Mouse (Mus musculus): Measurements from ENCODE around the gene Gm17482. TPM values are rescaled to one million over a fixed set of nuclear protein-coding genes. Genes with fewer than 3 reads are reported as not detected.

The Gm17482 gene
- total and polyA plus RNA-seq, 3 experiments: not detected

DNA sequence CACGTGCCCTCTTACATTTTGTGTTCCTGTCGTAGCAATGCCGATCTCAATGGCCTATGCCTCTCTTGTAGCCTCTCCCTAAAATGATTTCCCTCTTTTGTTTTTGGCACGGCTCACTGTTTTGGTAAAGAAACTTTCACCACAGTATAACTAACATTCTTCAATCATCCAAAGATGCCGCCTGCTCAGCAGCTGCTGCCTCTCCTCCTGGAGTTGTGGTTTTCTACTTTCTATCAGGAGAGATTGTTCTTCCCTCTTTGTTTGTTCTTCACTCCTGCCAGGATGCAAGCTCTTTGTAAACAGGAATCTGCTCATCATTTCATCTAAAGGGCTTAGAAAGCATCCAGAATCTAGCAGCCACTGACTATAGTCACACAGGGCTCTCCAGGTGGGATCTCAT, 39.6 kb downstream of the Gm17482 start:
- Histone ChIP-seq H3K9ac (ENCODE audit: control insufficient read depth, low read depth, low read length, poor library complexity, severe bottlenecking) (no peak overlapping the region), H3K36me3 (ENCODE audit: control insufficient read depth in 1 of 2, insufficient read depth in 2 of 2, low read length in 2 of 2) (no peaks in the 10 kb centered on the region), H3K79me2 (ENCODE audit: control insufficient read depth, insufficient read depth, low read length, poor library complexity) (no peaks in the 10 kb centered on the region), H3K4me1 (ENCODE audit: control insufficient read depth in 1 of 2, insufficient read depth in 2 of 2, low read length in 2 of 2) (no peaks in the 10 kb centered on the region), H3K4me3 (ENCODE audit: control insufficient read depth in 1 of 2, insufficient read depth in 1 of 2, low read depth in 2 of 2, low read length in 2 of 2) (no peak overlapping the region), H3K9me3 (replicated peaks; ENCODE audit: insufficient read depth, low read length) (no peaks in the 10 kb centered on the region), H3K27ac (ENCODE audit: control insufficient read depth, low read depth, low read length) (no peak overlapping the region), H3K27me3 (ENCODE audit: control insufficient read depth in 1 of 2, insufficient read depth in 2 of 2, low read length in 2 of 2) (no peaks in the 10 kb centered on the region; a peak in 1 of 4 replicates)
- no peak for TF ChIP-seq BHLHE40 (IDR thresholded peaks at IDR 0.05; ENCODE audit: borderline replicate concordance, low read depth, low read length)
- no peak for DNase-seq (ENCODE audit: low read depth, low spot score)

DNA sequence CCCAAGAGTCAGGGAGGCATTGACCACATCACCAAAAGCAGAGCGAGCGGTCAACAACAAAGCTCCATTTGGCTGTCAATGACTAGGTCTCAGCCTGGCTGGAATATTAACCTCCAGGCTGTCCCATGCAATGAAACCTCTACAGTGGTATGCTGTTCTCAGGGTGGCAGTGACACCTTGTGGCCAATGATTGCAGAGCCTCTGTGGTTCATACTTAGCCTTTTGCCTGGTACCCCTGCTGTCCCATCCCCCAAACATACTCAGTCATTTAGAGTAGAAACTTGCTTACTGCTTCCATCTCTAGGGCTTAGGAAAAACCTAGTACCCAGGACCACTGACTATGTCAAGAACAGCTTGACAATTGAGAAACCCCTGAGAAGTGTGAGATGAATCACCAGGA, 40.8 kb downstream of the Gm17482 start:
- no peaks in the 10 kb centered on the region for H3K4me1 ChIP-seq (ENCODE audit: control insufficient read depth in 1 of 2, insufficient read depth in 2 of 2, low read length in 2 of 2)
- peak; percentile 36 for DNase-seq (ENCODE audit: low read depth, low spot score)
- no peaks in the 10 kb centered on the region for H3K79me2 ChIP-seq (ENCODE audit: control insufficient read depth, insufficient read depth, low read length, poor library complexity)
- TF ChIP-seq ZC3H11A (IDR thresholded peaks at IDR 0.05; ENCODE audit: low read depth, low read length) (peak; percentile 49), SIN3A (IDR thresholded peaks at IDR 0.05; ENCODE audit: low read length) (no peak), RAD21 (IDR thresholded peaks at IDR 0.05; ENCODE audit: low read depth, low read length) (peak; percentile 71), CTCF (IDR thresholded peaks at IDR 0.05 in 2 of 3, conservative IDR thresholded peaks at IDR 0.05 in 1 of 3; ENCODE audit: control insufficient read depth in 1 of 3, insufficient read depth in 1 of 3, low read depth in 2 of 3, low read length in 3 of 3, poor library complexity in 1 of 3, severe bottlenecking in 1 of 3) (peak; percentile 62 to 74 (median 71)), SMC3 (IDR thresholded peaks at IDR 0.05; ENCODE audit: low read depth, low read length) (peak; percentile 72)
- H3K27me3 ChIP-seq (ENCODE audit: control insufficient read depth in 1 of 2, insufficient read depth in 2 of 2, low read length in 2 of 2): no peaks in the 10 kb centered on the region; a peak in 1 of 4 replicates
- H3K27ac ChIP-seq (ENCODE audit: control insufficient read depth, low read depth, low read length): no peak overlapping the region
- no peak overlapping the region for H3K4me3 ChIP-seq (ENCODE audit: control insufficient read depth in 1 of 2, insufficient read depth in 1 of 2, low read depth in 2 of 2, low read length in 2 of 2)
- H3K36me3 ChIP-seq (ENCODE audit: control insufficient read depth in 1 of 2, insufficient read depth in 2 of 2, low read length in 2 of 2): no peaks in the 10 kb centered on the region
- no peak overlapping the region for H3K9ac ChIP-seq (ENCODE audit: control insufficient read depth, low read depth, low read length, poor library complexity, severe bottlenecking)
- no peaks in the 10 kb centered on the region for H3K9me3 ChIP-seq (replicated peaks; ENCODE audit: insufficient read depth, low read length)

DNA sequence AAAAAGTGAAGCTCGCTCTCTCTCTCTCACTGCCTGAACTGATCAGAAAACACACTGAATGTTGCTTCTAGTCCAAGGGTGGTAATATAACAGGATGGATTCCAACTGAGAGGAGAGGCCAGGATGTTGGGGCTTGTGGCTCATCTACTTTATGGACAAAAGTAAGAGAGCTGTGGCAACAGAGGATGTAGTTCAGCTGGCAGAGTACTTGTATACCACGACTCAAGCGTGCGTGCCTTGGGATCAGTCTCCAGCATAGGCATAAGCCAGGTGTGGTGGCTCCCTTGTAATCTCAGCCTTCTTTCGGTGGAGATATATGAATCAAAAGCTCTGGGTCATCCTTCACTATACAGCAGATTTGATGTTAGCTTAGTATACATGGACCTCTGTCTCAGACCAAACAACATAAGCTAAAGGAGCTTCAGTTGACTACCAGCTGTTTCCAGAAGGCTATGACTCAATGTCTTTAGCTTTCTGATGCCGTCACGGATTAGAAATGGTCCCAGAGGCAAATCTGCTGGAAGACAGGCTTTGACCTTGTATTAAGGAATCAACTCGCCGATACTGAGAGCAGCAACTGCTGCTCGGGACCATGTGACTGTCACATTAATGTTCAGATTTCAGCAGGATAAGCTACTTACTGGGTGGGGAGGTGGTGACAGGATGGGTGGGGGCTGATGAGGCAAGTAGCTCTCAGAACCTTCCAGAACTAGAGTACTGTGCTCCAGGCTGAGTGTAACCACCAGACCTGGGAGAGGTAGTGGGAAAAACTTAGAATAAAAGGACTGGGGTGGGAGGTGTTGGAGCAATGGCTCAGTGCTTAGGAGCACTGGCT, 41.6 kb downstream of the Gm17482 start:
- H3K4me1 ChIP-seq (ENCODE audit: control insufficient read depth in 1 of 2, insufficient read depth in 2 of 2, low read length in 2 of 2): no peaks in the 10 kb centered on the region
- no peaks in the 10 kb centered on the region; a peak in 1 of 4 replicates for H3K27me3 ChIP-seq (ENCODE audit: control insufficient read depth in 1 of 2, insufficient read depth in 2 of 2, low read length in 2 of 2)
- H3K36me3 ChIP-seq (ENCODE audit: control insufficient read depth in 1 of 2, insufficient read depth in 2 of 2, low read length in 2 of 2): no peaks in the 10 kb centered on the region
- H3K27ac ChIP-seq (ENCODE audit: control insufficient read depth, low read depth, low read length): no peak overlapping the region
- no peaks in the 10 kb centered on the region for H3K9me3 ChIP-seq (replicated peaks; ENCODE audit: insufficient read depth, low read length)
- no peak overlapping the region for H3K9ac ChIP-seq (ENCODE audit: control insufficient read depth, low read depth, low read length, poor library complexity, severe bottlenecking)
- H3K79me2 ChIP-seq (ENCODE audit: control insufficient read depth, insufficient read depth, low read length, poor library complexity): no peaks in the 10 kb centered on the region
- no peak for TF ChIP-seq POLR2AphosphoS2 (IDR thresholded peaks at IDR 0.05; ENCODE audit: low read length)
- no peak for TF ChIP-seq MAFK (IDR thresholded peaks at IDR 0.05; ENCODE audit: borderline replicate concordance, low read depth, low read length)
- no peak for TF ChIP-seq ZKSCAN1 (IDR thresholded peaks at IDR 0.05; ENCODE audit: low read depth, low read length)
- no peak for TF ChIP-seq TCF12 (IDR thresholded peaks at IDR 0.05; ENCODE audit: low read depth, low read length)
- no peak for TF ChIP-seq MEF2A (IDR thresholded peaks at IDR 0.05; ENCODE audit: extremely low read depth, insufficient replicate concordance, low read depth, low read length, poor library complexity, severe bottlenecking)
- TF ChIP-seq ZNF384 (IDR thresholded peaks at IDR 0.05; ENCODE audit: low read depth, low read length): no peak
- TF ChIP-seq NELFE (IDR thresholded peaks at IDR 0.05; ENCODE audit: low read depth, low read length): no peak
- TF ChIP-seq RCOR1 (IDR thresholded peaks at IDR 0.05; ENCODE audit: low read depth, low read length): no peak
- TF ChIP-seq NRF1 (IDR thresholded peaks at IDR 0.05; ENCODE audit: insufficient read depth, low read depth, low read length, poor library complexity, severe bottlenecking): no peak
- no peak for TF ChIP-seq GATA1 (IDR thresholded peaks at IDR 0.05; ENCODE audit: low read depth, low read length)
- no peak overlapping the region for H3K4me3 ChIP-seq (ENCODE audit: control insufficient read depth in 1 of 2, insufficient read depth in 1 of 2, low read depth in 2 of 2, low read length in 2 of 2)
- DNase-seq (ENCODE audit: low read depth, low spot score): no peak
